Mouse (Mus musculus) kidney, postnatal 0 days (tissue): Measurements from ENCODE around the gene Tmem184b. TPM values are rescaled to one million over a fixed set of nuclear protein-coding genes. Genes with fewer than 3 reads are reported as not detected.
A peak's percentile ranks its signal among the peaks of the same experiment; 100 is the strongest.

Experiments used
- ATAC-seq: fragments of 200-750 bp; cut with Nextera tagmentation; replicated peaks from 2 replicates; pipeline ENCODE4 v1.8.0; 2017; ENCODE audit warnings: low read depth, moderate number of reproducible peaks, moderate TSS enrichment, moderate library complexity; ENCODE audit not compliant: low FRiP score
- DNase-seq: peaks from one replicate; pipeline ENCODE4 v3.0.0-alpha.2; 2016; ENCODE audit warnings: low spot score
- H3K27ac ChIP-seq: fragments of 300-500 bp; sonication (generic); 2 replicates; pipeline ENCODE4 v1.5.1; 2014; ENCODE audit warnings: mild to moderate bottlenecking
- H3K27me3 ChIP-seq: fragments of 300-500 bp; sonication (generic); 2 replicates; pipeline ENCODE4 v1.6.1; 2014; ENCODE audit warnings: low read length, mixed read lengths; ENCODE audit not compliant: insufficient read depth
- H3K36me3 ChIP-seq: fragments of 300-500 bp; sonication (generic); 2 replicates; pipeline ENCODE4 v1.6.1; 2014; ENCODE audit warnings: low read length, mixed read lengths; ENCODE audit not compliant: insufficient read depth
- H3K4me1 ChIP-seq: fragments of 300-500 bp; sonication (generic); replicated peaks from 2 replicates; pipeline ENCODE4 v1.6.1; 2014; ENCODE audit warnings: antibody characterized with exemption, low read length, mixed read lengths; ENCODE audit not compliant: insufficient read depth
- H3K4me2 ChIP-seq: fragments of 300-500 bp; sonication (generic); 2 replicates; pipeline ENCODE4 v1.6.1; 2014; ENCODE audit warnings: mild to moderate bottlenecking, low read length, moderate library complexity, mixed read lengths
- H3K4me3 ChIP-seq: fragments of 300-500 bp; sonication (generic); replicated peaks from 2 replicates; pipeline ENCODE4 v1.5.1; 2014; ENCODE audit warnings: low read depth, low read length
- H3K9ac ChIP-seq: fragments of 300-500 bp; sonication (generic); 2 replicates; pipeline ENCODE4 v1.6.1; 2014; ENCODE audit warnings: low read depth, low read length
- H3K9me3 ChIP-seq: fragments of 300-500 bp; sonication (generic); replicated peaks from 2 replicates; pipeline ENCODE4 v1.6.1; 2016; ENCODE audit warnings: low read length, inconsistent platforms, mixed read lengths
- CTCF ChIP-seq: IDR thresholded peaks from 2 replicates; pipeline ENCODE4 v1.5.1; 2016; ENCODE audit warnings: antibody characterized with exemption, low read depth, mild to moderate bottlenecking, moderate library complexity
- WGBS: fragments of 180-500 bp; shearing (Covaris S2); extraction: QIAGEN DNeasy Blood & Tissue Kit; methylation state at CpG from one replicate; pipeline ENCODE4 v1.1.7; 2014; 5-methylcytosine and 5-hydroxymethylcytosine counted together
- polyA plus RNA-seq: library from polyadenylated mRNA; unstranded; fragments of >200 nt; fragmentation: Nextera tagmentation; extraction: Ambion mirVana; gene quantifications from 2 replicates; pipeline ENCODE4 v1.2.1, GENCODE M21; 2015

Tmem184b gene
- polyA plus RNA-seq, 1 experiment from 2014 or later, result 44.4 TPM

GRCm38 (mm10) chr15:79424602-79425001, 21.2 kb upstream of the Tmem184b start:
- Histone ChIP-seq H3K4me1 (no peaks in the 10 kb centered on the region), H3K9ac (no peak overlapping the region), H3K4me3 (no peak overlapping the region), H3K4me2 (no peak overlapping the region), H3K27ac (no peak overlapping the region), H3K9me3 (no peaks in the 10 kb centered on the region), H3K27me3 (no peaks in the 10 kb centered on the region), H3K36me3 (peaks cover 80% of the 10 kb centered on the region)
- 0 out of 2 replicates have a peak, but pooled peaks have one; percentile 40 for ATAC-seq
- 90% methylated on average over 17 of the region's 17 CpGs for WGBS
- TF ChIP-seq CTCF, result no peak
- DNase-seq, result no peak

- no peak for TF ChIP-seq CTCF
- 79% methylated on average over 6 of the region's 6 CpGs for WGBS
- ATAC-seq, result no peak
Measured at GRCm38 (mm10) chr15:79422715-79423243, 19.4 kb upstream of the Tmem184b start.

GRCm38 (mm10) chr15:79418677-79419076, 15.3 kb upstream of the Tmem184b start:
- ATAC-seq (no peak), DNase-seq (no peak)
- TF ChIP-seq CTCF, result no peak
- H3K36me3 ChIP-seq, result peaks cover 43% of the 10 kb centered on the region
- H3K9me3 ChIP-seq, result no peaks in the 10 kb centered on the region
- WGBS, result 78% methylated on average over 11 of the region's 11 CpGs
- H3K4me1 ChIP-seq, result no peaks in the 10 kb centered on the region
- no peaks in the 10 kb centered on the region for H3K27me3 ChIP-seq
- H3K4me3 ChIP-seq, result no peak overlapping the region
- no peak overlapping the region for H3K27ac ChIP-seq
- no peak overlapping the region for H3K4me2 ChIP-seq
- H3K9ac ChIP-seq, result no peak overlapping the region

More at GRCm38 (mm10) chr15:79422715-79423243, 19.4 kb upstream of the Tmem184b start:
- Histone ChIP-seq H3K4me3 (no peak overlapping the region), H3K9me3 (no peaks in the 10 kb centered on the region), H3K4me1 (no peaks in the 10 kb centered on the region), H3K27ac (no peak overlapping the region), H3K36me3 (peaks cover 74% of the 10 kb centered on the region), H3K4me2 (no peak overlapping the region), H3K27me3 (no peaks in the 10 kb centered on the region), H3K9ac (no peak overlapping the region)
- no peak for DNase-seq

- Histone ChIP-seq H3K4me2 (no peak overlapping the region), H3K27me3 (no peaks in the 10 kb centered on the region), H3K27ac (no peak overlapping the region), H3K9ac (no peak overlapping the region), H3K4me3 (no peak overlapping the region), H3K9me3 (no peaks in the 10 kb centered on the region), H3K4me1 (no peaks in the 10 kb centered on the region), H3K36me3 (peaks cover 39% of the 10 kb centered on the region)
- no peak for TF ChIP-seq CTCF
- ATAC-seq (no peak), DNase-seq (no peak)
- 93% methylated on average over 3 of the region's 3 CpGs for WGBS
Measured at GRCm38 (mm10) chr15:79418265-79418664, 14.9 kb upstream of the Tmem184b start.

- no peak for DNase-seq
- Histone ChIP-seq H3K9ac (no peak overlapping the region), H3K4me3 (no peak overlapping the region), H3K9me3 (no peaks in the 10 kb centered on the region), H3K4me1 (no peaks in the 10 kb centered on the region), H3K27me3 (no peaks in the 10 kb centered on the region), H3K27ac (no peak overlapping the region), H3K36me3 (peaks cover 31% of the 10 kb centered on the region), H3K4me2 (no peak overlapping the region)
- no peak for ATAC-seq
- no peak for TF ChIP-seq CTCF
- WGBS, result 88% methylated on average over 3 of the region's 3 CpGs
Measured at GRCm38 (mm10) chr15:79417379-79417778, 14.0 kb upstream of the Tmem184b start.

- no peaks in the 10 kb centered on the region for H3K9me3 ChIP-seq
- ATAC-seq, result no peak
Measured at GRCm38 (mm10) chr15:79416460-79417085, 13.2 kb upstream of the Tmem184b start.

More at GRCm38 (mm10) chr15:79416460-79417085, 13.2 kb upstream of the Tmem184b start:
- DNase-seq, result no peak
- no peak overlapping the region for H3K4me2 ChIP-seq
- H3K4me3 ChIP-seq, result no peak overlapping the region
- 85% methylated on average over 10 of the region's 10 CpGs for WGBS
- H3K4me1 ChIP-seq, result no peaks in the 10 kb centered on the region
- H3K27ac ChIP-seq, result no peak overlapping the region
- peaks cover 24% of the 10 kb centered on the region for H3K36me3 ChIP-seq
- no peaks in the 10 kb centered on the region for H3K27me3 ChIP-seq
- H3K9ac ChIP-seq, result no peak overlapping the region
- no peak for TF ChIP-seq CTCF
